Mouse (Mus musculus) small intestine, adult 2 months (tissue): ENCODE measurements around the gene Zfp318.

ENCODE experiments used
- CTCF ChIP-seq: fragments of 200-500 bp; IDR thresholded peaks from 2 replicates; pipeline ENCODE4 v1.5.1; 2012; ENCODE audit warnings: low read depth, mild to moderate bottlenecking, control low read depth, inconsistent platforms, low read length, moderate library complexity, mixed read lengths; ENCODE audit not compliant: insufficient replicate concordance, insufficient read length; ENCODE audit errors: extremely low read depth
- POLR2A ChIP-seq: fragments of 200-500 bp; IDR thresholded peaks from 2 replicates; pipeline ENCODE4 v1.6.1; 2012; ENCODE audit warnings: low read depth, mild to moderate bottlenecking, control low read depth, inconsistent platforms, low read length, moderate library complexity

DNA sequence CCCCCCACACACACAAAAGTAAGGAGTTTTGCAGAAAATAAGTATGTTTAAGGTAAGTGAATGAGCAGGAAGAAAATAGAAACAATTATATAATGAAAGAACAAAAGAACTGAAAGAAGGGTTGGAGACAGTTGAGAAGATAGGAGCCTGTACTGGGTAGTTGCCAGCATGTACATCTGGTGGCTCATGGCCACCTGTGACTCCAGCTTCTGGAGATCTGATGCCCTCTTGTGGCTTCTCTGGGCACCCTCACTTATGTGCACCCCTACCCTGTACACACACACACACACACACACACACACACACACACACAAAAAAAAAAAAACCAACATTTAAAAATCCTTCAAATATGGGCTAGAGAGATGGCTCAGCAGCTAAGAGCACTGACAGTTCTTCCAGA, 36.2 kb downstream of the Zfp318 start:
- TF ChIP-seq CTCF (no peak), POLR2A (no peak)
